Mouse (Mus musculus) layer of hippocampus, postnatal 25 days (tissue): ENCODE data around the gene Arfgef2. TPM values are rescaled to one million over a fixed set of nuclear protein-coding genes. Genes with fewer than 3 reads are reported as not detected.

ENCODE experiments used
- DNase-seq, 2 experiments: peaks; one replicate each; pipeline ENCODE4 v3.0.0; 2022; ENCODE audit warnings: mixed read lengths in 2 of 2, low spot score in 1 of 2; ENCODE audit errors: extremely low spot score in 1 of 2
- total RNA-seq, 2 experiments: library from RNA; stranded (reverse); gene quantifications; 2 replicates each; pipeline ENCODE4 v1.2.3; 2021

Arfgef2 gene
- total RNA-seq, 2 experiments from 2014 or later: 45.7 to 48.5 TPM

- DNase-seq: no peak
Observed at GRCm38 (mm10) chr2:166855771-166856170, 50.4 kb downstream of the Arfgef2 start.

GRCm38 (mm10) chr2:166856366-166856765 is 51.0 kb downstream of the Arfgef2 start:
- DNase-seq: no peak

DNA sequence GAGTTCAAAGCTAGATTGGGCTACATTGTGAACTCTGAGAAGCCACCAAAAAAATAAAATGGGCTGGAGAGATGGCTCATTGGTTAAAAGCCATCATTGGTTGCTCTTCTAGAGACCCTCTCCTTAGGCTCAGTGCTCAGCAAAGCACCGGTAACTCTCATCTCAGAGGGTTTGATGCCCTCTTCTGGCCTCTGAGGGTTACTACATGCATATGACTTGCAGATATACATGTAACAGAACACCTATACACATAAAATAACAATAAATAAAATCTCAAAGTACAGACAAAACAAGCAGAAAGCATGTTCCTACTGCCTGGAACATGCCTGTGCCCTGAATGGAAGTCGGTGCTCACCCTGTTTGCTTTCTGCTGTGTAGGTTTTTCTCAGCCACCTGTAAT is 51.7 kb downstream of the Arfgef2 start:
- DNase-seq: no peak

- DNase-seq: no peak
Observed at GRCm38 (mm10) chr2:166859214-166859613, 53.8 kb downstream of the Arfgef2 start.

DNA sequence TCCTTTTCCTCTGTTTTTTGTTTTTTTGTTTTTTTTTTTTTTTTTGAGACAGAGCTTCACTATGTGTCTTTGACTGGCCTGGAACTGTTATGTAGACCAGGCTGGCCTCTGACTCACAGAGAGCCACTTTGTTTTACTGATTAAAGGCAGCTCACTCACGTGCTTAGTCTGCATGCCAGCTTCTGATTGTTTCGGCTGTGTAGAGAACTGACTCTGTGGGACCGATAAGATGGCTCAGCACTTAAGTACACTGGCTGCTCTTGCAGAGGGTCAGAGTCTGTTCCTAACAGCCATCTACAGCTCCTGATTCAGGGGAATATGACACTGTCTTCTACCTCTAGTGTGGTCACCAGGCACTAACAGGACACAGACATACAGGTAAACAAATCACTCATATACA is 57.1 kb downstream of the Arfgef2 start:
- no peak for DNase-seq

DNA sequence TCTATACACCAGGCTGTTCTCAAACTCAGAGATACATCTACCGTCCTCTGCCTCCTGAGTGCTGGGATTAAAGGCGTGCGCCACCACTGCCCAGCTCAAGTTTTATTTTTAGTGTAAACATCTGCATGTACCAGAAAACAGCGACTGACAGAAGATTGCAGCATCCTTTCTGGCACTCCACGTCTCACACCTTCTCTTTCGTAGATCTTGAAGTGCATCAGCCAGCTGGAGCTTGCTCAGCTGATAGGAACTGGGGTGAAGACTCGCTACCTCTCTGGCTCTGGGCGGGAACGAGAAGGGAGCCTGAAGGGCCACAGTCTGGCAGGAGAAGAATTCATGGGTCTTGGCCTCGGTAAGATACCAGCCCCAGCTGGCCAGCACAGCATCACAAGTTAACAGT is 60.1 kb downstream of the Arfgef2 start:
- DNase-seq: no peak

- DNase-seq: no peak
Observed at GRCm38 (mm10) chr2:166870271-166870865, 65.0 kb downstream of the Arfgef2 start.

DNA sequence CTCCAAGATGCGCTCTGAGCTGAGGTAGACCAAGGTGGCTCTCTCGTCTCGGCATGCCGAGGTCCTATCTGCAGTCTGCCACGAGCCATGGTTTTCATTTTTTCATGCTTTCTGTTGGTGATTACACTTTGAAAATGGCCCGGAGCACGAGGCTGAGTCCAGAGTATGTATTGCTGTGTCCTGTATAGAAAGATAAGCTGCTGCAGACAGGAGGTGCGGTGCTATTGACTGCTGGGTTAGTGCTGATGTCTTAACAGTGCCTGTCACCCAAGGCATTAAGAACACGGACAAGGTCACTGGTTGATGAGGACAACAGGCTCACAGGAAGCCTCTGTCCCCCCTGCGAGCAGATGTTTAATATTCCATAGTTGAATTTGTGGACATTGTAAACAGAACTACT is 65.5 kb downstream of the Arfgef2 start:
- DNase-seq: no peak

- DNase-seq: no peak
Observed at GRCm38 (mm10) chr2:166874675-166875280, 69.4 kb downstream of the Arfgef2 start.

DNA sequence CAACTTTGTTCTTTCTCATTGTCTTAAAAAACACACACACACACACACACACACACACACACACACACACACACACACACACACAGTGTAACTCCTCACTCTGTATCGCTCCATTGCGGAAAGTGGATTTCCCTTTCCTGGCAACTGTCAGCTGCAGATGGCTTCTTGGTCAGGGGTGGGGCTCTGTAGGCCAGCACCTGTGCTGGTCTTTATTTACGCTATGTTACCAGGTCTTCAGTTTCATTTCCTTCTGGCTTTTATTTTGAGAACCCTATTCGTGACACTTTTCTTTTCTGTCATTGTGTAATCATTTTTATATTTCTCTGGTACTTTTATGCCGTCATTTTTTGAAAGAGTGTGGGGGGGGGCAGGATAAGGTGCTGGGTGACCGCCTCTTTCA is 70.2 kb downstream of the Arfgef2 start:
- no peak for DNase-seq

GRCm38 (mm10) chr2:166876331-166876730 is 70.9 kb downstream of the Arfgef2 start:
- no peak for DNase-seq

DNA sequence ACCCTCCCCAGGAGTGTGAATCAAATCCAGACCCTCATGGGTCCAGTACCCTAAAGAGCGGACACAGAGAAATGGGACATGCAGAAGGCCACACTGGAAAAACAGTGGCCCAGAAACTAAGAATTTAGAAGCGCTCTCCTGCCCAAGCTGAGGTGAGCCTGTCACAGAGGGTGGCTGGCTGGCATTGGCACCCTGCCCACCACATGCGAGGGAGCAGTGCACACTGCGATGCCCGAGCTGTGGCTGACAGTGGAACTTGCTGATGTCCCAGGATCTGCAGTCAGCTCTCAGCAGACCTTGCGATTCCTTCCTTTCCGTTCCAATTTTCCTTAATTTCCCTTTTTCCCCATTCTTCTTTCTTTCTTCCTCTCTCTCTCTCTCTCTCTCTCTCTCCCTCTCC is 79.7 kb downstream of the Arfgef2 start:
- DNase-seq: peak in 1 of 2 experiments; percentile 26

- DNase-seq: no peak
Observed at GRCm38 (mm10) chr2:166885619-166886018, 80.2 kb downstream of the Arfgef2 start.

GRCm38 (mm10) chr2:166886231-166886630 is 80.8 kb downstream of the Arfgef2 start:
- DNase-seq: no peak

- no peak for DNase-seq
Observed at GRCm38 (mm10) chr2:166887816-166888215, 82.4 kb downstream of the Arfgef2 start.

DNA sequence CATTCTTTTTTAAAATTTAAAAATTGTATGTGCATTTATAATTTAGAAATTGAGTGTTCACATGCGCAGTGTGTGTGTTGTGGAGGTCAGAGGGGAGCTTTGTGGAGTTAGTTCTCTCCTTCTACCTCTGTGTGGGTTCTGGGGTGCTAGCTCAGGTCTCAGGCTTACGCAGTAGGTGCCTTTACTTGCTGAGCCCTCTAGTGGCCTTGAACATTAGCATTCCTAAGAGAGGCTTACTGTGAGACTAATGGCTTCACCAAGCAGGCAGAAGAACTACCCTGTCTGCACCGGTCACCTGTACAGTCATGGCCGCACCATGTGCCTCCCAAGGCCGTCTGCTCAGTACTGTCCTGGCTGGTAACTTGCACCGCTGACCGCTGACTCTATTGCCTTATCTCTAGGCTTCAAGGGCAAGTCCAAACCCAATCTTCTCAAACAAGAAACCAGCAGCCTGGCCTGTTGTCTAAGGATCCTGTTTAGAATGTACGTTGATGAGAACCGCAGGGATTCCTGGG is 86.0 kb downstream of the Arfgef2 start:
- DNase-seq: no peak

DNA sequence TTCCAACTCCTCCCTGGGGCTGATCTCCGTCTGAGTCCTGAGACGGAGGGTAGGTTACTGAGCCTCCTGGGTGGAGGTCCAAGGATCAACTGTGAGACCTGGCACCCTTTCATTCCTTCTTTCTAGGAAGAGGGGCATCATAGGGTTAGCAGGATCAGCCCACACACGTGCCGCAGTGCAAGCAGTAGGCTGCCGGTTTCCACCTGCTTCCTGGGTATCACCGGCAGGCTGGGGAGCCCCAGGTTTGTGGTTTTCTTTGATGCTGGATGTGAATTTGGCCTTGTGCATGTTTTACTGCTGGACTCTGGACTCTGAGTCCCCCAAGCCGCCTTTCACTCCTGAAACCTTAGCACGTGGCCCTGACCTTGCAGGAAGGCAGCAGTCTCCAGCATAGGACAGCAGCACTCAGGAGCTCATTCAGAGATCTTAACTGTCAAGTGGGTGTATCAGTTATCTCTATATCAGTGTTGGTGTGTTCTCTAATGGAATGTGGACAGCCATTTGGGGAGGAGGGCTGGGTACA is 86.8 kb downstream of the Arfgef2 start:
- no peak for DNase-seq

- DNase-seq: no peak
Observed at GRCm38 (mm10) chr2:166893036-166893435, 87.6 kb downstream of the Arfgef2 start.

DNA sequence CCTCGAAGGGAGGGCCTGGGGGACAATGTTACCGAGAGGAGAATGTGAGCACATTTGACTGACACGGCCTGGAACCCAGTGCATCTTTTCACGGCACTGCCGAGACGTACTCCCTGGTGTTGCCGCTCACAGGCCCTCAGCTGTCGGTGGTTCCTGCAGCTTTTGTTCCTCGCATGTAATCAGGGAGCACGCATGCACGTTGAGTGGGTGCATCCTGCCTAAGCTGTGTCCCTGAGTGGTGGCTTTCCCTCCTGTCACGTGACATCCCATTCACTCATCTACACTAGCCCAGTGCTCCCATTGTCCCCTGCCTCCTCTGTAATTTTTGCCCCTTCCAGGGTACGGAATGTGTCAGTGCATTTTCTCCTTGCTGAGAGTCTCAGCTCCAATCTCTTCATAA is 91.0 kb downstream of the Arfgef2 start:
- no peak for DNase-seq

GRCm38 (mm10) chr2:166896974-166897373 is 91.6 kb downstream of the Arfgef2 start:
- no peak for DNase-seq

GRCm38 (mm10) chr2:166899161-166899560 is 93.8 kb downstream of the Arfgef2 start:
- no peak for DNase-seq

GRCm38 (mm10) chr2:166899746-166900145 is 94.4 kb downstream of the Arfgef2 start:
- DNase-seq: no peak
